Mouse (Mus musculus) cerebellum, postnatal 14 days (tissue): ENCODE measurements around the gene Ifne.

ENCODE experiments used
- DNase-seq, 2 experiments: peaks; one replicate each; pipeline ENCODE4 v3.0.0; 2021; ENCODE audit warnings: mixed read lengths in 2 of 2

Ifne gene

DNA sequence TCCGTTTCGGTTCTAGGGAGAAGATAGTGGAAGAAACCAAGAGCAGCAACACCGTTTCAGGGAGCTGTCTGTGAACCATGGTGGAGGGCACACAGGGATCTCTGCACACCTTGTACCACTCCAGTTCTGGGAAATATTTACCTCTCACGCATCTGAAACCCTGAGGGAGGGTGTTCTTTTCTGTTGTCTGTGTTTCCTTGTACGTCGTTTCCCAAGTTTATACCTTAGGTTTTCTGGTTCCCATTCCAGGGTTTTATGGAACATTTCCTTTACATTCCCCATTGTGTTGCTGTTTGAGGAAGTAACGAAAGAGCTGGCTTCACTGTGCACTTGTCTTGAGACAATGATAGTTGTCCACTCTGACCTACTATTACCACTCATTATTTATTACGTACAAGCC, at the start of gene Ifne:
Gene Ifne, minus strand, starts transcription at position 101 of the 400 bp plus-strand sequence.
- no peak for DNase-seq

DNA sequence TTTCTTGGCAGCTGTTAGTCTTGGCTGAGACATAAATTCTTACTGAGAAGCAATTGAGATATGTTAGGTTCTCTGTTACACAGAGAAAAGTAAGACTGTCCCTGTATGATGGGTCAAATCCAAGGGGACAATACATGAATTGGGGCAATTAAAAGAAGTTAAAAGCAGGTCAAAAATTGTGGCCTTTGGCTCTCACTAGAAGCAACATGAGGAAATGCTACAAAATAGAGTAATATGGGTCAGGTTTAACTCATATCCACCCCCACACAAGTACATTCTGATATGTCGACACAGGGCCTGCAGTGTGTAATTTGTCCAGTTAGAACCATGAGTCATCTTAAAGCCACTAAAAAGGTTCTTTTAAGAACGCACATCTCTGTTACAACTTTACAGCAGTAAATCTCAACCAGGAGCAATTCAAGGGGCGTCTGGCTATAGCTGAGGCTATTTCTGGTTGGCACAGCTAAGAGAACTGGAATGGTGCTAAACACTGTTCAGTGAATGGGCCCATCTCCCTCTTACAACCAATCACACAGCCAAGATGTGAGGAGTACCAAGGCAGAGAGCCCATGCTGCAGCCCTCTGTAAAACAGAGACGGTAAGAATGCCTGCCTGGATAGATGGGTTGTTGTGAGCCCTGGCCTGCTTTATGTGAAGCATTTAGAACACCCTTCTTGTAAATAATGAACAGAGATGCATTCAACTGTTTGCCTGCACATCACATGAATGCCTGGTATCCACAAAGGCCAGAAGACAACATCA, 48.5 kb upstream of the Ifne start:
- DNase-seq = no peak

DNA sequence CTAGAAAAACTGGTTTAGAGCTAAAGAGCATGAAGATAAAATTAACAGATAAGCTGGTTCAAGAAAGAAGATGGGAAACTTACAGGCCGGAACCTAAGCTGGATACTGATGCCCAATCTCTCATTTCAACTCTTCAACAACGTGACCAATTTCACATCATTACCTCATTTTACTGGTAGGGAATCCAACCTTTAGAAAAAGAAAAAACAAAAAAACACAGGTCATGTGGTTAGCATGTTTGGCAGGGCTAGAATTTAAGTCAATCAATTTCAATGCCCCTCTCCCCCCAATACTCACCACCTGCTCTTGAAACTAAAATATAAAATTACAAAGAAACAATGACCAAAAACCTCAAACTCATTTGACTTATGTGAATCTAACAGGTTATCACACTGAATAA, 47.8 kb upstream of the Ifne start:
- no peak for DNase-seq

GRCm38 (mm10) chr4:88926637-88927036, 46.6 kb upstream of the Ifne start:
- DNase-seq = no peak

DNA sequence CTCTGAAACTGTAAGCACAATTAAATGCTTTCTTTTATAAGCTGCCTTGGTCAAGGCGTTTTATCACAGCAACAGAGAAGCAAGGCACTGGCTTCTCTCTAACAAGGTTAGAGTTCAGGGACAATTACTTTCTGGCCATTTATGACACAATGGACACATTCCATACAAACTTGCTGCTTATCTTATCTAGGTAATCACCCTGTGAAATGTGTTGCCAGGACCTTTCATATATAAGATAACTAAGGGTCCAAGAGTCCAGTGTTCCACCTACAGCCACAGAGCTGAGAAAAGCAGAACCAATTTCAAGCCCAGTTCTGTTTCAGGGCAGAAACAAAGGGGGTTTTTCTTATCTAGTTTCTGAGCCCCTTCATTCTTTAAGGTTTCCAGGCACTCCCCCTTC, 46.1 kb upstream of the Ifne start:
- DNase-seq = no peak

GRCm38 (mm10) chr4:88925456-88925855, 45.5 kb upstream of the Ifne start:
- DNase-seq = no peak

DNA sequence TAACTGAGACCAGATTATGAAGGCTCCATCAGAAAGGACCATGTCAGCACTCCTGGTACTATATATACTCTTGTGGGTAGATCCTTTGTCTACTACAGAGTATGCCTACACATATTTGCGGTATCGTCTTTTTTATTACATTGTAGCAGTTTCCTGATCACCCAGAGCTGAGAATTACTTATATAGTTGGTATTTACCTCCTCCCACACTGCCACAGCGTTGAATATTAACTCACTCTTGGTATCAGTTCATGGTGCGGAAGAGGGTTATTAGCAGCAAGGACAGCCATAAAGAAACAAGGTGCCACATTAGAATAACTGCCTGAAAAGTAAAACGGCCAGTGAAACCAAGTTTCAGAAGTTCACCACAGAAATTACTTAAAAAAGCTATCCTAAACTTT, 41.3 kb upstream of the Ifne start:
- DNase-seq = no peak

DNA sequence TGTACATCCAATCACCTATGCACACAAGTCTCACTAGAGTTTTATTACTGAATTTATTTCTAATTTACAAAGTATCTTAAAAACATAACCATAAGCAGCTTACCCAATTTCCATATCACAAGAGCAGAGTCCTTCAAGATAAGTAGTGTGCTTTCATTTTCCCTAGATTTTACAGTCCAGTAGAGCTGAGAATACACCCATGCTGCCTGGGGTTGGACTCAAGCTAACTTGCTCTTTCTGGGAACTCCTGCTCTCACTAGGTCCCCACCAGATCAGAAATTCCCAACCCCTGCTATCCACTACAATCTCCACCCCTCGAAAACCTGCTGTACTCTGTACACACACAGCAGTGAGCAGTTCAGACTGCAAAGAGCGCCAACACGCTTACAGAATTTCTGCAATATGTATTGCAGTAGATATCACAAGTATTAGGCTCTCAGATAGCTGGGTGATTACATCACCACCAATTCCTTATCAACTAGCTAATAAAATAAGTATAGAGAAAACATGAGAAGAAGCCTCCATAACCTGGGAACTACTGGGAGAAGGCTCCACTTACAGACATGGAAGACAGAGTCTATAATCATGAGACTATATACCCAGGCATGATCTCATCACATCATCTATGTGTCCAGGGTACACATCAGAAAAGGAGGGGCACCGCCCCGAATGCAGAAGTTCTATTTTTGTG, 37.9 kb upstream of the Ifne start:
- DNase-seq = no peak

GRCm38 (mm10) chr4:88916306-88916705, 36.3 kb upstream of the Ifne start:
- peak in 1 of 2 experiments; percentile 5 for DNase-seq

DNA sequence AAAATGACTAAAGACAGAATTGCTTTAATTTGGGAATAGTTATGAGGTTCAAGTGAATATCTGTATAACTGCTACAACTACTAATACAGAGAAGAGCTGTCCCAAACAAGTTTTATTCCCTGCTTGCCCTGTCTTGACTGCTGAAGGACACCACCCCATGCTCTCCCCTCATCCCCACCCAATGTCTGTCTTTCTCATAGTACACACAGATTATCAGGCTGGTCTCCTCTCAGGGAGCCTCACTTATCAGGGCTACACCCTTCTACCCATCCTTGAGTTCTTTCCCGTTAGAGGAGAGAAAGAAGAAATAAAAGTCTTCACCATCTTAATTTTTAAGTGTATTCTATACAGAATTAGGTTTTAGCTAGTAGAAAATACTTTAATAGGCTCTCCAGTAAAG, 34.0 kb upstream of the Ifne start:
- no peak for DNase-seq

GRCm38 (mm10) chr4:88912882-88913281, 32.9 kb upstream of the Ifne start:
- no peak for DNase-seq

DNA sequence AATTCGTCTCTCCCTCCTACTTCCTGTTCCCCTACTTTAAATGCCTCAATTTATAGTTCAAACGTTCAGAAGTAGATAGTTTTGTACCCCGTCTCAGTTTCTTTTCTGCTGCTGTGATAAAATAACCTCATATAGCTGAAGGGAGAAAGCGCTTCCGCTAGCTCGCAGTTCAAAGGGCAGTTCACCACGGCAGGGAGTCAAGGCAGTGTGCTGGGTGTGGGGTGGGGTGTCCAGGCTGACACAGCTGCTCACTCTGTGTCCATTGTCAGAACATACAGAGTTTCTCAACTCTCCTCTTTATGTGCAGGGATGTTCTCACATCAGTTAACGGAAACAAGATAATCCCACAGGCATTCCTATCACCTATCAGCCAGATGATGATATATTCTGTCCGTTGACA, 32.2 kb upstream of the Ifne start:
- DNase-seq = no peak

GRCm38 (mm10) chr4:88909600-88910534, 29.9 kb upstream of the Ifne start:
- DNase-seq = no peak

DNA sequence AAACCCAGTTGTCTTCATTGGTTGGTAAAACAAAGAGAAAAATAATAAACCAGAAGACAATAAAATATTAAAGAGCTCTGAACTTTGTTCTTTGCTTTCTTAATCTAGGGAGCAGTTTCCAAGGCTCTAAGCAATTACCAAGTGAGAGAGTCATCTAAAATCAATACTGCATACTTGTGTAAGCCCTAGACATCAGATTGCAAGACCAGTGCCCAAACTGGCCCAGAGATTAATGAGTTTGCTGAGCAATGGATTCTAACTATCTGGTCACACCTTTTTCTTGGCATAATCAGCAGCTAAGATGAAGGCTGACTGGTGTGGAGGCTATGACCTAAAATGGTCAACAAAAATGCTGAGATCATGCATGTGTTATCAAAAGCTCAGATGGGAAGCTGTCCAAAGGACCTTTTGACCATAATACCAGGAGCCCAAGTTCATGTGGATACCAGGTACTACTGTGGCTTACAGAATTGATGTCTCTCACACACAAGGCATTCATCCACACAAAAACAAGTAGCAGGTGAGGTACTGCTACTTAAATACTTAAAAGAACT, 13.3 kb upstream of the Ifne start:
- no peak for DNase-seq

- no peak for DNase-seq
These were observed 8.2 kb upstream of the Ifne start for GRCm38 (mm10) chr4:88888236-88888635.

GRCm38 (mm10) chr4:88878772-88879171, 1.2 kb downstream of the Ifne start:
- DNase-seq = no peak

GRCm38 (mm10) chr4:88878246-88878645, 1.8 kb downstream of the Ifne start:
- no peak for DNase-seq

DNA sequence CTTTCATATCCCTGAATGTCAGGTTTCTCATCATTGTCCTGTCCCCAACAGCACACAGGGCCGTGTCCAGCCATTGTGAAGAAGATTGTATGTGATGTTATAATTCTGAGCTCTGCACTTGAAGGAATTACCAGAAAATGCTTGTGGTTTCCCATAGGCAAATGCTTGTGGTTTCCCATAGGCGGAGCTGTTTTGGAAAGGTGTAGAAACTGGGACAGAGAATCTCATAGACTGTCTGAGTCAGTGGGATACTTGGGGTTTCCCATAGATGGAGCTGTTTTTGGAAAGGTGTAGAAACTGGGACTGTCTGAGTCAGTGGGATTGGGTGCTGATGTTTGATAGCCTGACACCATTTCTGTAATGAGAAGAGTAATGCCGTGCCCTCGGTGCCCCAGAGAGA, 3.5 kb downstream of the Ifne start:
- DNase-seq = no peak

DNA sequence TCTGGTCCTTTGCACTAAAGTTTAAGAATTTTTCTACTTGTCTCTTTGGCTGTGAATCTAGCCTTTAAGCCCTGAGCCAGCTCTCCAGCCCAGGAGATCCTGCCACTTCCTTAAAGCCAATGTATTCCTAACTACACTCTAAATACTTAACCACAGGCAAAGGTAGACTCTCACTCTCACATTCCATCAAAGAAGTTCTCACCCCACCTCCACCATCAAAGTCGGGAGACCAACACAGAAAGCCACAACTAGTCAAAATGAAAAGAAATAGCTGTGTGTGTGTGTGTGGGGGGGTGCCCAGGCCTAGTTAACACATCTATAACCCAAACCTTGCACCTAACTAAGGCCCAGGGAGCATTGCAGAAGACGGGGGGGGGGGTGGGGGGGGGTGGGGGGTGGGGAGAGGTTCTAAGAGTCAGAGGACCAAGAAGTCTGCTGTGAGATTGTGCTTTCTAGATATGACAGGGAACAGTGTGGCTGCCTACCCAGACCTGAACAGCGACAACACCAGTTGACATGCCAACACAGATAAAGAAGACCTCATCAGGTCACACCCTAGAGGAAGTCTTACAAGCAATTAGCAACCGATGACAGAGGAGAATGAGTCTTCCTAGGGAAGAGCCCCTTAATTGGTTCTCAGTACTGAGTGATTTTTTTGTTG, 4.4 kb downstream of the Ifne start:
- DNase-seq = no peak

DNA sequence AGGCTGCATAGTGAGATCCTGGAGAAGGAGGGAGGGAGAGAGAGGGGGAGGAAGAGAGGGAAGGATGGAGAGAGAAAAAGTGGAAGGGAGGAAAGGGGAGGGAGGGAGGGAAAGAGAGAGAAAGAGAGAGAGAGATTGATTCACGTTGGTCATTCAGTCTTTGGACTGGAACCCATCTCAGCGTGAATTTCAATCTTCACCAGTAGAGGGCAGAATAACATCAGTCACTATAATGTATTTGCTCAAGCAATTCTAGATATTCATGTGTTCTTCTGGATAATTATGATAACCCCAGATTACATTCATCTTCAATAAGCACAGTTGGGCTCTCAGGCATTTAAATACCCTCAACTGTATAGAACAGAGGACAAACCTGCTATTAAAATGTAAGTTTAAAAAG, 7.3 kb downstream of the Ifne start:
- peak; percentile 58 to 65 for DNase-seq

DNA sequence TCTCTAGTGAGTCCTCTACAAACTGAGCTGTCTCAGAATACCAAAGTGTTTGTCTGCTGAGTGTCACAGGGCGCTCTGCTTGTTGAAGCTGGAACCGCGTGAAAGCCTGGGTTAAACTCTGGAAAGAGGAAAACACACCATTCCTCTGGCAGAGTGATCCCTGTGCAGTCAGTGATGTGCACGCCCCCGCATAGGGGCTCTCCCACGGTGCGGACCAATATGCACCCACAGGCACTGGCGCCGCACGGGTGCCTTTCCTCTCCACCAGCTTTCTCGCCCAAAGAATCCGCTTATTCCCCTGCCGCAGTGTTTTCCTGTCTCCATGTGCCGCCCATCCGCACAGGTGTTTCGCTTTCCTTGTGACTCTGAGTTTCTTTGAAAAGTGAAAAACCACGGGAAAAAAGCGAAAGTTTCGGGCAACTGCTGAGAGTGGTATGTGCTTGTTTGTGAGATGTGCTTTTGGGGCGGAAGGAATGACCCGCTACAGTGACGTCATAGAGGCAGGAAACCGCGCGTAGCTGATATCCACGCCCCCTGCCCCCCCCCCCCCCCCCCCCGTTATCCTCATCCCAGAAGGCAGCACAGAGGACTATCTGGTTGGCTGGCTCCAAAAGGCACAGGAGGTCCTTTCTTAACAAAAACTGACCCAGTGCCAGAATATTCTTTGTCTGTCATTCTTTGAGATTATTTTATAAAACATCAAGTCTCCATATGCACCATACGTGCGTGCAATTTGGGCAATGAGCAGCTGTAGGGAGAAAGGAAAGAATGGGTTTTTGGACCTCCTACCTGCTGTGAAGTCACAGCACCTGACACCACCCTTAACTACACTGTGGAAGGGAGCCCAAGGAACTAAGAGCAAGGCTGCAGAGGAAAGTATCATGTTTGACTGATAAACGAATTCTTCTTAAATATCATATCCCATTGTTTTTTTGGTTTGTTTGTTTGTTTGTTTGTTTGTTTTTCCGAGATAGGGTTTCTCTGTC, 11.8 kb downstream of the Ifne start:
- DNase-seq = peak; percentile 11 to 22
